16 mouse cellular contexts compared by ENCODE assay signal in the genomic region with DNA sequence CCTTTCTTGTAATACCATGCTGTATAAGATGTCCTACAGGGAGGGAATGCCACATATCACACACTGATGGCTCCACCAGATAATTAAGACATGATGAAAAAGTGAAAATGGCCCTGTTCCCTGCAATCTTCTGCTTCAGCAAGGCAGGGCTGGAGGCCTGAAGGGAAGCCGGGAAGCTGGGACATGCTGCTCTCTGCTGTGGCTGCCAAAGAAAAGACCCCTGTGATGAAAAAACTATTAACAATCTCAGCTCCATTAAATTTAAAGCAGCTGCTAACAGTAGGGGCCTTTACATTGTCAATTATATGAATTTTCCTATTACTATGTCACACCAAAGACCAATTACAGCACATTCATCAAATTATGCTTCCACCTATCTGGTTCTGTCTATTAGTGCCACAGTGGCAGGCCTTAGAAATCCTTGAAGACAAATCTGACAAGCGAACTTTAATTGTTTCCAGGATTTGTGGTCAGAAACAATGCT.
A peak's percentile ranks its signal among the peaks of the same experiment; 100 is the strongest.
DNase-seq lines count a peak whose midpoint lies in the region; ATAC-seq lines count a peak whose summit lies in the region.
"Had no signal": no experiment of that assay in that cellular context is flagged by ENCODE, and none has a peak within 500 bp of the region (broad histone marks: within the 10 kb centered on the region; RNA-seq: fewer than 3 reads in every experiment).

No protein-coding gene starts in this region.

- H3K4me1 ChIP-seq in hindbrain, embryonic 11.5 days (replicated peaks; ENCODE audit: control insufficient read depth, insufficient read depth, low read length), result no peaks in the 10 kb centered on the region
- H3K4me1 ChIP-seq in hindbrain, embryonic 10.5 days (replicated peaks), result peaks cover 3% of the 10 kb centered on the region; the same call in 1 of the 2 replicates
- H3K4me1 ChIP-seq in embryonic facial prominence, embryonic 11.5 days (ENCODE audit: control insufficient read depth, insufficient read depth, low read length), result no peaks in the 10 kb centered on the region
- H3K4me1 ChIP-seq in hindbrain, embryonic 13.5 days (replicated peaks), result no peaks in the 10 kb centered on the region; the same call in 1 of the 2 replicates
- peaks cover 12% of the 10 kb centered on the region; the same call in 1 of the 2 replicates for H3K4me1 ChIP-seq in neural tube, embryonic 13.5 days (replicated peaks)
- H3K4me1 ChIP-seq: heart, embryonic 12.5 days had no signal

- H3K4me2 ChIP-seq in hindbrain, embryonic 11.5 days (replicated peaks; ENCODE audit: low read depth, low read length), result no peak overlapping the region
- H3K4me2 ChIP-seq in embryonic facial prominence, embryonic 11.5 days (ENCODE audit: low read depth, low read length), result no peak overlapping the region
- no peak overlapping the region for H3K4me2 ChIP-seq in hindbrain, embryonic 13.5 days
- no peak overlapping the region for H3K4me2 ChIP-seq in neural tube, embryonic 13.5 days
- H3K4me2 ChIP-seq: embryonic facial prominence, embryonic 13.5 days; heart, embryonic 12.5 days had no signal

- peak; percentile 76 for ATAC-seq in hindbrain, embryonic 11.5 days (ENCODE audit: low FRiP score)
- ATAC-seq in embryonic facial prominence, embryonic 11.5 days (replicated peaks; ENCODE audit: insufficient number of reproducible peaks, low FRiP score, low TSS enrichment, low read depth), result no peak
- peak; percentile 95 for ATAC-seq in hindbrain, embryonic 13.5 days (ENCODE audit: low FRiP score)
- ATAC-seq in neural tube, embryonic 13.5 days (ENCODE audit: low read depth), result peak; percentile 90
- ATAC-seq: inflammation-experienced regulatory T-cells, adult 6 months had no signal

- intact Hi-C loops in left cerebral cortex, postnatal 14 days (cut with DNase I), result no loop called here

- no peaks in the 10 kb centered on the region for H3K27me3 ChIP-seq in hindbrain, embryonic 11.5 days (ENCODE audit: control insufficient read depth, insufficient read depth, low read length)
- H3K27me3 ChIP-seq in hindbrain, embryonic 10.5 days (ENCODE audit: insufficient read depth, poor library complexity, severe bottlenecking), result no peaks in the 10 kb centered on the region
- H3K27me3 ChIP-seq in embryonic facial prominence, embryonic 11.5 days (ENCODE audit: control insufficient read depth, insufficient read depth, low read length), result no peaks in the 10 kb centered on the region
- H3K27me3 ChIP-seq in hindbrain, embryonic 13.5 days, result no peaks in the 10 kb centered on the region
- H3K27me3 ChIP-seq in neural tube, embryonic 13.5 days, result no peaks in the 10 kb centered on the region; the same call in 1 of the 2 replicates
- H3K27me3 ChIP-seq: embryonic facial prominence, embryonic 13.5 days; heart, embryonic 12.5 days had no signal

- 36% methylated on average over 2 of the region's 2 CpGs for WGBS in hindbrain, embryonic 11.5 days
- WGBS in hindbrain, embryonic 10.5 days, result 43% methylated on average over 2 of the region's 2 CpGs
- 35% methylated on average over 2 of the region's 2 CpGs for WGBS in embryonic facial prominence, embryonic 11.5 days
- WGBS in hindbrain, embryonic 13.5 days, result 40% methylated on average over 2 of the region's 2 CpGs
- WGBS in neural tube, embryonic 13.5 days, result 31% methylated on average over 2 of the region's 2 CpGs

- no peak overlapping the region for H3K27ac ChIP-seq in hindbrain, embryonic 11.5 days (ENCODE audit: low read depth, low read length)
- H3K27ac ChIP-seq in hindbrain, embryonic 10.5 days, result no peak overlapping the region
- no peak overlapping the region for H3K27ac ChIP-seq in embryonic facial prominence, embryonic 11.5 days (replicated peaks; ENCODE audit: low read depth, low read length)
- no peak overlapping the region for H3K27ac ChIP-seq in hindbrain, embryonic 13.5 days
- no peak overlapping the region for H3K27ac ChIP-seq in neural tube, embryonic 13.5 days (replicated peaks)
- H3K27ac ChIP-seq: embryonic facial prominence, embryonic 13.5 days; left cerebral cortex, adult 2 months; liver, embryonic 14.5 days; macrophage had no signal

- no peak overlapping the region for H3K9ac ChIP-seq in hindbrain, embryonic 11.5 days (ENCODE audit: low read depth, low read length)
- H3K9ac ChIP-seq in embryonic facial prominence, embryonic 11.5 days (replicated peaks; ENCODE audit: low read length), result no peak overlapping the region
- no peak overlapping the region for H3K9ac ChIP-seq in hindbrain, embryonic 13.5 days
- H3K9ac ChIP-seq in neural tube, embryonic 13.5 days, result no peak overlapping the region
- H3K9ac ChIP-seq: embryonic facial prominence, embryonic 13.5 days; heart, embryonic 12.5 days; liver, embryonic 14.5 days had no signal

- H3K9me3 ChIP-seq in hindbrain, embryonic 11.5 days (ENCODE audit: control insufficient read depth, low read length), result no peaks in the 10 kb centered on the region
- H3K9me3 ChIP-seq in hindbrain, embryonic 10.5 days, result no peaks in the 10 kb centered on the region
- H3K9me3 ChIP-seq in embryonic facial prominence, embryonic 11.5 days (replicated peaks; ENCODE audit: control insufficient read depth, low read length), result no peaks in the 10 kb centered on the region
- H3K9me3 ChIP-seq in hindbrain, embryonic 13.5 days, result 0 out of 2 replicates have a peak, but pooled peaks cover 8% of the 10 kb centered on the region
- no peaks in the 10 kb centered on the region for H3K9me3 ChIP-seq in neural tube, embryonic 13.5 days
- H3K9me3 ChIP-seq: embryonic facial prominence, embryonic 13.5 days; heart, embryonic 12.5 days had no signal

- no peaks in the 10 kb centered on the region for H3K36me3 ChIP-seq in hindbrain, embryonic 11.5 days (ENCODE audit: control insufficient read depth, insufficient read depth, low read length)
- H3K36me3 ChIP-seq in hindbrain, embryonic 10.5 days, result no peaks in the 10 kb centered on the region
- H3K36me3 ChIP-seq in embryonic facial prominence, embryonic 11.5 days (replicated peaks; ENCODE audit: control insufficient read depth, insufficient read depth, low read depth, low read length), result no peaks in the 10 kb centered on the region
- H3K36me3 ChIP-seq in hindbrain, embryonic 13.5 days, result no peaks in the 10 kb centered on the region
- H3K36me3 ChIP-seq in neural tube, embryonic 13.5 days, result no peaks in the 10 kb centered on the region
- H3K36me3 ChIP-seq: embryonic facial prominence, embryonic 13.5 days; heart, embryonic 12.5 days had no signal

- peak; percentile 20 for DNase-seq in hindbrain, embryonic 11.5 days (ENCODE audit: low spot score)
- DNase-seq in hindbrain, embryonic 10.5 days (ENCODE audit: low spot score), result no peak
- peak; percentile 55 for DNase-seq in embryonic facial prominence, embryonic 11.5 days (ENCODE audit: low spot score)
- no peak for DNase-seq in layer of hippocampus, postnatal 14 days (ENCODE audit: low spot score in 2 of 2)
- DNase-seq in thymus, adult 18-20 months, result no peak
- no peak for DNase-seq in left cerebral cortex, postnatal 14 days (ENCODE audit: low spot score in 2 of 2)
- DNase-seq: right cerebral cortex, postnatal 14 days; thymus, postnatal 25 days had no signal

- H3K4me3 ChIP-seq in hindbrain, embryonic 11.5 days (ENCODE audit: low read depth, low read length), result no peak overlapping the region
- no peak overlapping the region for H3K4me3 ChIP-seq in hindbrain, embryonic 10.5 days
- no peak overlapping the region for H3K4me3 ChIP-seq in embryonic facial prominence, embryonic 11.5 days (ENCODE audit: low read depth, low read length)
- no peak overlapping the region for H3K4me3 ChIP-seq in hindbrain, embryonic 13.5 days
- no peak overlapping the region for H3K4me3 ChIP-seq in neural tube, embryonic 13.5 days
- H3K4me3 ChIP-seq: embryonic facial prominence, embryonic 13.5 days; heart, embryonic 12.5 days; left cerebral cortex, adult 2 months had no signal

Comparison
In these comparisons a context has a peak if more than half of its experiments do, and no peak if none do; other contexts are left out.
1. DNase-seq: peak in hindbrain, embryonic 11.5 days (single experiment) and embryonic facial prominence, embryonic 11.5 days (single experiment); none in hindbrain, embryonic 10.5 days (single experiment), layer of hippocampus, postnatal 14 days (0 of 2), thymus, adult 18-20 months (0 of 2) and left cerebral cortex, postnatal 14 days (0 of 2).